Mouse (Mus musculus) adrenal gland, postnatal 14 days (tissue): ENCODE results near the gene Gch1. TPM values are rescaled to one million over a fixed set of nuclear protein-coding genes. Genes with fewer than 3 reads are reported as not detected.

Experiments used
- total RNA-seq: library from RNA; stranded (reverse); gene quantifications from 2 replicates; pipeline ENCODE4 v1.2.3, GENCODE M21; 2021

The Gch1 gene
- total RNA-seq, 1 experiment from 2014 or later: 51.3 TPM

Other genes starting within 250 kb of the Gch1 start
- gene Wdhd1, start 87.4 kb upstream of the Gch1 start, total RNA-seq: 7.1 and 9.8 TPM in 2 replicates
- 22.7 and 24.2 TPM in 2 replicates for gene Socs4, start 87.5 kb upstream of the Gch1 start, total RNA-seq
- 74.8 and 78.9 TPM in 2 replicates for gene Mapk1ip1l, start 108.9 kb upstream of the Gch1 start, total RNA-seq
- 7.9 and 9.9 TPM in 2 replicates for gene Lgals3, start 178.3 kb upstream of the Gch1 start, total RNA-seq
- 8.3 and 11.4 TPM in 2 replicates for gene Dlgap5, start 229.0 kb upstream of the Gch1 start, total RNA-seq